Mouse (Mus musculus) bone marrow, adult 2 months (tissue): ENCODE data around the gene Kcnq1.

ENCODE experiments used
- CTCF ChIP-seq: fragments of 200-500 bp; IDR thresholded peaks from 2 replicates; pipeline ENCODE4 v1.5.1; 2011; ENCODE audit warnings: low read length, control low read depth; ENCODE audit not compliant: control insufficient read depth, insufficient read depth
- POLR2A ChIP-seq: fragments of 200-500 bp; IDR thresholded peaks from 2 replicates; pipeline ENCODE4 v1.6.1; 2011; ENCODE audit warnings: low read depth, mild to moderate bottlenecking, control low read depth, low read length, borderline replicate concordance; ENCODE audit not compliant: control insufficient read depth

- TF ChIP-seq CTCF (no peak), POLR2A (no peak)
Observed at GRCm38 (mm10) chr7:143069751-143070400, 36.3 kb upstream of the Kcnq1 start.
